Mouse (Mus musculus): ENCODE data around the gene Abca7. TPM values are rescaled to one million over a fixed set of nuclear protein-coding genes. Genes with fewer than 3 reads are reported as not detected.
A peak's percentile ranks its signal among the peaks of the same experiment; 100 is the strongest.

Abca7 gene
- polyA plus RNA-seq, 1 experiment: 7.5 TPM

DNA sequence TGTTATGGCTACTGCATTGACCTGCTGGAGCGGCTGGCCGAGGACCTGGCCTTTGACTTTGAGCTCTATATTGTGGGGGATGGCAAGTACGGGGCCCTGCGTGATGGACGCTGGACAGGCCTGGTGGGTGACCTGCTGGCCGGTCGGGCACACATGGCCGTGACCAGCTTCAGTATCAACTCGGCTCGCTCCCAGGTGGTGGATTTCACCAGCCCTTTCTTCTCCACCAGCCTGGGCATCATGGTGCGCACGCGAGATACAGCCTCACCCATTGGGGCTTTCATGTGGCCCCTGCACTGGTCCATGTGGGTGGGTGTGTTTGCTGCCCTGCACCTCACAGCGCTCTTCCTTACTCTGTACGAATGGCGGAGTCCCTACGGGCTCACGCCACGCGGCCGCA lies 22.2 kb upstream of the Abca7 start:
- DNase-seq (ENCODE audit: low spot score): no peak

DNA sequence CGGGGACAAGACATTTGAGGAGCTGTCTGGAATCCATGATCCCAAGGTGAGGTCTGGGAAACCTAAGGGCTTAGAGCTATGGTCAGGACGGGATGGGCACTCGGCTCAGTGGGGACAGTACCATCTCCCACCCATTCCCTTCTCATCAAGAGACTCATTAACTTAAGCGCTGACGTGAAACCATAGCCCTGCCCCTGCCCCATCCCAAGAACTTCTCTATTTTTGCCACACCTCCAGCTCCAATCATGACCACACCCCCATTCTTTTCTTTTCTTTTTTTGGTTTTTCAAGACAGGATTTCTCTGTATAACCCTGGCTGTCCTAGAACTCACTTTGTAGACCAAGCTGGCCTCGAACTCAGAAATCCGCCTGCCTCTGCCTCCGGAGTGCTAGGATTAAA lies 21.6 kb upstream of the Abca7 start:
- no peak for DNase-seq (ENCODE audit: low spot score)

DNA sequence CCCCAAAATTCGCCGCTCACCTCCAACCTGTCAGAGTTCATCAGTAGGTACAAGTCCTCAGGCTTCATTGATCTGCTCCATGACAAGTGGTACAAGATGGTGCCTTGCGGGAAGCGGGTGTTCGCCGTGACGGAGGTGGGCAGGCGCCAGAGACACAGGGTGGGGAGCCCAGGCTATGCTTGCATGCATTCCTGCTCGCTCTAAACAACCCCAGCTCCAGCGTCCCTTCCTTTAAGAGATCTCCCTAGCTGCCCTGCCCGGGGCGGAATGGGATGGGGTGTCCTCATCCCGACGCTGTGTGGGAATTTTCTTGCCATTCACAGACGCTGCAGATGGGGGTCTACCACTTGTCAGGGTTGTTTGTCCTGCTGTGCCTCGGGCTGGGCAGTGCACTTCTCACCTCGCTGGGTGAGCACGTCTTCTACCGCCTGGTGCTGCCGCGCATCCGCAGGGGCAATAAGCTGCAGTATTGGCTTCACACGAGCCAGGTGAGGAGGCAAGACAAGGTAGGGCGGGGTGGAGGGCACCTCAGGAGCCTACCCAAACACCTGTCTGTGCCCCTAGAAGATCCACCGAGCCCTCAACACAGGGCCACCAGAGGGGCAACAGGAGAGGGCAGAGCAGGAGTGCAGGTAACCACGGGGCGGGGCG lies 20.1 kb upstream of the Abca7 start:
- no peak for DNase-seq (ENCODE audit: low spot score)

DNA sequence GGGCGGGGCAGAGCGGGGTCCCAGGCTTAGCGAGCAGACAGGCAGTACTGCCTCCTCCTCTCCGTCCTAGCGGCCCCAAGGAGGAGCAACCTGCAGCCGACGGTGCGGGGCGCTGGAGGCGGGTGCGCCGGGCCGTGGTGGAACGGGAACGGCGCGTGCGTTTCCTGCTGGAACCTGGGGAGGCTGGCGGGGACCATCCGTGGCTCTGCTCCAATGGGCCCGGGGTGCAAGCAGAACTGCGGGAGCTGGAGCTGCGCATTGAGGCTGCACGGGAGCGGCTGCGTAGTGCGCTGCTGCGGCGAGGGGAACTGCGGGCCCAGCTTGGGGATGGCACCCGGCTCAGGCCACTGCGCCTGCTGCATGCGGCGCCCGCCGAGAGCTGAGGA lies 19.6 kb upstream of the Abca7 start:
- DNase-seq (ENCODE audit: low spot score): no peak

DNA sequence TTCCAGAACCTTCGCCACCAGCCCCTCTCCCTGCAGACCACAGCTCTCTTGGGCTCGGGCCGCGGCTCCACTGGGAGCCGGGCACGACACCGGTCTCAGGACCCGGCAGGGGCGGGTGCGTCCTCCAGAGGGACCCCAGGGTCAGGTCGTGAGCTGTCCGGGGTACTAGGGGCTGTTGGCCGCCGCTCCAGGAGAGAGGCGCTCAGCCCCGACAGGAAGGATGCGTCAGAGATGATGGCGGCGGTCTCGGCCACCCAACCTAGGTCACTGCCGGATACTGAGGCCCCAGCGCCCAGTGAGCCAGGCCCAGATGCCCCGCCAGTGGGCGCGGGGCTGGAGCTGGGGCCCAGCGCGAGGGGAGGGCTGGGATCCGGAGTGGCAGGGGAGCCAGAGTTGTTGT lies 19.0 kb upstream of the Abca7 start:
- DNase-seq (ENCODE audit: low spot score): no peak

DNA sequence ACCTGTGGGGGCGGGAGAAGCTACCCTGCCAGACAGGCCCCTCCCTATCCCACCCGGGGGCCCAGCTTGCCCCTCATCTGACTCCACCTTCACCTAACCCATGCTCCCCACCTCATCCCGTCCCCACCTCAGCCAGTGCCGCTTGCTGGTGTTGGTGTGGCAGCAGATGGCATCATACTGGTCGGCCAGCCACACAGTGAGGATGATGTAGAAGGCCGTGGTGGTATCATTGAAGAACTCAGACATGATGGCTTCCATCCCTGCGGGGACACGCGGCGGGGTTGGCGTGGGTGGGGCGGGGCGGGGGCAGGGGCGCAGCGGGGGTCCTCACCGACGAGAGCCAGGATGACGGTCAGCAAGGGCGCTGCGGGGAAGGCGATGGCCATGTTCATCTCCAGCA lies 18.2 kb upstream of the Abca7 start:
- DNase-seq (ENCODE audit: low spot score): no peak

DNA sequence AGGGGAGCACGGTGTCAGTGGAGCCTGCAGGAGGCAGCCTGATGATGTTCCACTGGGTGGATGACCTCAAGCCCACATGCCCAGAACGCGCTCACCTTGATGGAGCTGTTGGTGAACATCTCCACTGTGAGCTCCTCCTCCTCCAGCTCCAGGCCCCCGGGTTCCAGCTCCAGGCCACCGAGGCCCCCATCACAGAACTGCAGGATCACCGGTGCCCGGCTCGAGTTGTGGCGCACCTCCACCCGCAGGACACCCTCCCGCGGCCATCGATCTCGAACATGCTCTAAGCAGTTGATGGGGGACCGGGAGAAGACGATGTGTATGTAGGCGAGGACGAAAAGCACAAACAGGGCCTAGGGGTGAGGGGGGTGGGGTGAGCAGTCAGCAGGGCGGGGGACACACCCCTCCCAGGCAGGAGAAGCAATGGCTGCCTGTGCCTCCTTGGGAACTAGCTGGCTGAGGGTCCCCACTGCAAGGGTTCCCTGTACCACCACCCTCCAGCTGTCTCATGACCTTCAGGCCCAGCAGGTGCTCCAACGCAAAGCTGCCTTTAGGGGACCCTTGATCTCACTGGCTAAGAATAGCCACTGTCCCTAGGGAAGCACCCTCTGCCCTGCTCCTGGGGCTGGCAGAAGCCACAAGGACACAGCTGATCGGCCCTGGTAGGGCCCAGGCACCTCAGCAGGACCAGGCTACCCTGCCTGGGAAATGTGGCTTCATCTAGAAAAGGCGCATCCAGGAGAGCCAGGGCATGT lies 16.7 kb upstream of the Abca7 start:
- DNase-seq (ENCODE audit: low spot score): no peak

DNA sequence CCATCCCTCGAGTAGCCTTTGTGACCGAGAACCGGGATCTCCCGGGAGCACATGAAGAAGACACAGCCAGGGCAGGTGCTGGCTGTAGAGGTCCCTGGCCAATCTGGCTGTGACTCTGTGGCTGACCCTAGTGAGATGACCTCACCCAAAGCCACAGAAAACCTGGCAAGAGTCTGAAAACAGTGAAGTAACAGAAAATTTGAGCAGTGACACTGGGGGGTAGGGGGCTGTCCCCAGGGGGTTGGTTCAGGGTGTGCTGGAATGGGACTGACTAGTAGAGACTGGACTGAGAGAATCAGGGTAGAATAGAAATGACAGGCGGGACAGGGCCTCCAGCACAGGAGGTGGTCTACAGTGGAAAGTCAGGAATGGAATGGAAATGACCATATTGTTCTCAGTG lies 13.1 kb upstream of the Abca7 start:
- DNase-seq (ENCODE audit: low spot score): no peak

DNA sequence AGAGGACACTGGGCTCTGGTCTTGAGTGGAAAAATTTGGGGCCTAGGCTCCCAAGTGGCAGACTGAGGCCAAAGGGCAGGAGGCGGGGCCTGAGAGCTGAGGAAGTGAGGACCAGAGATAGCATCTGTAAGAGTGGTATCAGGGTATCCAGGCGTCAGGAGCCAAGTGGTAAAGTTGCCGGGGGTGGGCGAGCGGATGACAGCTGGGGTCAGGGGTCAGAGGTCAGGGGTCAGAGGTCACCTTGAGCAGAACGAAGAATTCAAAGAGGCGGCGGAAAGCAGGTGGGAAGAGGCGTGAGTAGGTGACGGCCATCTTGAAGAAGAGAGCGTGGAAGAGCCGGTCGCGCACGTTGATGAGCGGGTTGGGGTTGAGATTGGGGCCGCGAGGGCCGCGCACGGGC lies 12.6 kb upstream of the Abca7 start:
- DNase-seq (ENCODE audit: low spot score): peak; percentile 62

DNA sequence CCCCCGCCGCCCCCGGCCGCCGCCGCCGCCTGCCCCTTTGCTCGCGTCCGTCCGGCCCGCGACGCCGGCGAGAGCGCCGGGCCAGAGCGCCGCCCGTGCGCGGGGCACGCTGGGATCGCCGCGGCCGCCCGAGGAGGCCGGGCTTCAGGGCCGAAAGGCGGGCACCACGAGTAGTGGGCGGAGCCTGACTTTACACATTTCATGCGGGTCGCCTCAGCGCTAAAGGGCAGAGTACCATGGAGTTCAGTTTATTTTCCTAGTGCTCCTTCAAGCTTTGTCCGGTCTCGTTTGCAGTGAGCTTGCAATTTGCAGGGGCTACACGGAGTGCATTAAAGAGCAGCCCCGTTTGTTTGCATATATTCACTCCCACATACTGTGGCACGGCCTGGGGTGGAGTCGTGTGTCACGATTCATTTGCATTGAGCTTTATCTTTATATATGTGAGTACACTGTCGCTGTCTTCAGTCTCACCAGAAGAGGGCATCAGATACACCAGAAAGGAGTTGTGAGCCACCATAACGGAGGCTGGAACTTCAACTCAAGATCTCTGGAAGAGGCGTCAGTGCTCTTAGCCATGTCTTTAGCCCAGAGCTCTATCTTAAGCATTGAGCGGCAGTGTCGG lies 12.0 kb upstream of the Abca7 start, which contains the start of gene Tmem259:
Tmem259 (minus strand) TSS at position 136 of the 622 bp plus-strand sequence.
- DNase-seq (ENCODE audit: low spot score): peak; percentile 80

DNA sequence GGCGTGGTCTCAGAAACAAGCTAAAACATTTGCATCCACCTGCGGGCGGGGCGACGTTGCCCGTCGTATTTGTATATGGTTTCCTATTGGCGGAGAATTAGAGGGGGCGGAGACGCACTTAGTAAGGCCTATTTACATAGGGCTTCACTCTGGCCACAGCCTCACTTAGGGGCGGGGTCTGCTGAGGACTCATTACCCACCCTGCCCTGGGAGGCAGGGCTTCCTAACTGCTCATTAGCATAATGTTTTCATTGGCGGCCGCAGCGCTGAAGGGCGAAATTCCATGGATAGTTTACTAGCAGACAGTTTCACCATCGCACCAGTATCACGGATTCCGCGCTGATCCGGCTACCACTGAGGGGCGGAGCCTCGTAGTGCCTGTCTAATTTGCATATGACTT lies 11.4 kb upstream of the Abca7 start:
- DNase-seq (ENCODE audit: low spot score): peak; percentile 79

DNA sequence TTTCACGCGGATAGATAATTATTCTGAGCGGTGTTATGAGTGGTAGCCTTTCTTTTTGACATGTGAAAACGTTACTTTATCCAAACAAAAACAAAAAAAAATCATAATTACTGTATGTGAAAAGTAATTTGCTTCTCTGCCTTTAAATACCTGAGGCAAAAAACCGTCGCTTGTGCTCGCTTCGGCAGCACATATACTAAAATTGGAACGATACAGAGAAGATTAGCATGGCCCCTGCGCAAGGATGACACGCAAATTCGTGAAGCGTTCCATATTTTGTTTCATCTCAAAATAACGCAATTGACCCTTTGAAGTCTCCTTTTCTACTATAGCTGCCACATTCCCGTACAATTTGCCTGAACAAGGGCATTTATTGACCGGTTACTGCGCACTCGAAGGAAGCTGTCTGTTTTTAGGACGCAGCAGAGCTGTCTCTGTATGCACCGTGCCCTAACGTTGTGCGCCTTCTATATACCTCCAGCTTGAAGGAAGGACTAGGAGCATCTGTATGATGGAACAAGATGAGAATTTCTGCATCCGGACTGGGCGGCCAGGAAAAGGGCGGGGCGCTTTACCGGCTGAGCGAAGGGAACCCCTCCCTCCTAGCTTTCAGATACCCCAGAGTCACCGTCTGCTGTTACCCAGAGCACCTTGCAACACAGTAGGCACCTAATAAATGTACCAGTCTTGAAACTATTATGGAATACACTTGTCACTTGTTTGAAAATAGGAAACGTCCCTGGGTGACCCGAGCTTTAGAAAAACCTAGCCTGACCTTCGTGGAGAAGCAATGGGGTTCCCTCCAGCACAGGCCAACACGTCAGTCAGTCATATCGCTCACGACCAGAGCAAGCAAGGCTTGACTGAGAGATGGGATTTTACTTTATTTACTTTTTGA lies 10.7 kb upstream of the Abca7 start:
- no peak for DNase-seq (ENCODE audit: low spot score)

DNA sequence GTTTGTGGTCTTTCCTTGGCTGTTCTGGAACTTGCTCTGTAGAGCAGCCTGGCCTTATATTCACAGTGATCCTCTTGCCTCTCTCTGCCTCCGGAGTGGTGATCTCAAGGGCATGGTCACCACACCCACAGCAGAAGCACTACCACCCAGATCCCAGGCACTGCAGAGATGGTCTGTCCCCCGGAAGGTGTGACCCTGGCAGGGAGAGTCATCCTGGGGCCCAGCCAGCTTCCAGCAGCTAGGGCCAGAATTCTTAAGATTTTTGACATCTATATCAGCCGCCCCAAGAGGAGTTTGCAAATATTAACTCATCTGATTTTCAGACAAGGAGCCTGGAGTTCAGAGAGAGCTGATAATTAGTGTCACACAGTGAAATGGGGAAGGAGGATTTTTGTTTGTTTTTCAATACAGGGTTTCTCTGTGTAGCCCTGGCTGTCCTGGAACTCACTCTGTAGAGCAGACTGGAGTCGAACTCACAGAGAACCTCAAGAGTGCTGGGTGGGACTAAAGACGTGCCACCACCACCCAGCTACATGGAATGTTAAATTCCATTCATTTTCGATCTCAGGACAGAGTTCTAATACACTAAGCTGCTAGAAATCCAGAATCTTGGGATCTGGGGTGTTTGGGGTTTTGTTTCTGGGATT lies 9.9 kb upstream of the Abca7 start:
- DNase-seq (ENCODE audit: low spot score): no peak

DNA sequence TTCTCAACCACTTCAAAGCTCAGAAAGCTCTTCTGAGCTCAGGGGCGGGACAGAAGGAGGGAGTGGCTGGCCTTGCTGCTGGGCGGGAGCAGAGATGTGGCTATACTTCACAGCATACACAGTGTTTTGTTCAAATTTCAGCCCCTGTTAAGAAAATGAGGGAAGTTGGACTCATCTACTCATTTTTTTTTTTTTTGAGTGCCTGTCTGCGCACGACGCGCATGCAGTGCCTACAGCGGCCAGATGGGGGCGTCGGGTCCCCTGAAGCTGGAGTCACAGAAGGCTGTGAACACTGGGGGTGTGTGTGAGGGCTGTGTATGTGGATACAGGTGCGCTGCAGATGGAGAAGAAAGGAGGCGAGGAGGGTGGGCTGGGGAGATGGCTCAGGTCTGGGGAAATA lies 9.3 kb upstream of the Abca7 start:
- DNase-seq (ENCODE audit: low spot score): peak; percentile 75

DNA sequence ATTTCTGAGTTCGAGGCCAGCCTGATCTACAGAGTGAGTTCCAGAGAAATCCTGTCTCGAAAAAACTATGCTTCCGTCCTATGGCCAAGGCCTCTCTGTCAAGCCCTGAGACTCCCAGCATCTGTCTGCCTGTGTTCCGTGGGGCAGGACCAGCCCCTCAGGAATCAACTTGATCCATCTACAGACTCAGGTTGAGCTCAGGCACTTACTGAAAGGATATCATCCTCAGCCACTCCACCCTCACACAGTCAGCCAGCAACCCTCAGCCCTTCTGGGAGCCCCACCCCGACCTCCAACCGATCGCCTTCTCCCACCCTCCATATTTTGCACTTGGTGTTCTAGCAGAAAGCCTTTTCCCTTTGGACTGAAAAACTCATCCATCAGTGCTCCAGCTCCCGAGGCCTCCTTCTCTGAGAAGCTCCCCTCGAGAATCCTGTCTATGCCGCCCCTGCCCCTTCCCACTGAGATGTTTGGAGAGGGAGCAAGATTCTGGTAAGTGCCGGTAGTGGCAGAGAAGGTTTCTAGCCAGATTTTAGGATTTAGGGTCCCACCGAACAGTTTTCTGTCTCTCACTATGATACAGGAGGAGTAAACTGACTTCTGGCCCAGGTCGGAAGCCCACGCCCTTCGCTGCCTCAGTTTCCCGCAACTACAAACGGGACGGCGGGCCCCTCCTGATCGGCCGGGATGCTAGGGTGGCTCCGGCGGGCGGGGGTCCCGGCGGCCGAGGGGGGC lies 8.4 kb upstream of the Abca7 start:
- no peak for DNase-seq (ENCODE audit: low spot score)

DNA sequence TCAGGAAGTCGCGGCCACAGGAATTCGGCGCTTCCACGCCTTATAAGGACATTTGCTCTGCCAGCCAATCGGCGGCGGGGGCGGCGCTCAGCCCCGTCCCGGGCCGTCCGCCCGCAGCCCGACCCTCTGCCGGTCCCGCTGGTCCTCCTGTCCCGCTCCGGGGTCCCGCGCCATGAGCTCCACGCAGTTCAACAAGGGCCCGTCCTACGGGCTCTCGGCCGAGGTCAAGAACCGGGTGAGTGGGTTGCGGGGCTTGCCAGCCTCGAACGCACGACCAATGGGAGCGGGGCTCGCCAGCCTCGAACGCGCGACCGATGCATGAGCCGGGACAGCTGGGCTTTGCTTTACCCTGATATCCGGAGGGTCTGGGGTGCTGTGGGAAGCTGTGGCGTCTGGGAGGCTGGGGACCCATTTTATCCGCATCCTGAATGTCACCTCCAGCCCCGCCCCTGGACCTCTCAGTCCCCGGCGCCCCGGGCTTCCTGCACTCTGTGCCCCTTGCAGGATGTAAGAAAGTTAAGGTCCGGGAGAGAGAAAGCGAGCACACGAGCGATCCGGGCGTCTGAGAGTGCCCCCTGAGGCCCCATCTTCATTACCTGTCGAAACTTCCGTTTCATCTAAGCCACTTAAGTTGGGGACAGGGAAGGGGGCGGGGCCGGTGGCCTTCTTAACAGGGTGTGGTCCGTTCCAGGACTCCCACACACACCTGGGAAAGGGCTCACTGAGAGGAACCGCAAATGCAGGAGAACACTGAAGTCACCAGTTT lies 7.6 kb upstream of the Abca7 start, which contains the start of gene Cnn2:
Cnn2 (plus strand) TSS at position 79 of the 766 bp plus-strand sequence.
- DNase-seq (ENCODE audit: low spot score): peak; percentile 65

DNA sequence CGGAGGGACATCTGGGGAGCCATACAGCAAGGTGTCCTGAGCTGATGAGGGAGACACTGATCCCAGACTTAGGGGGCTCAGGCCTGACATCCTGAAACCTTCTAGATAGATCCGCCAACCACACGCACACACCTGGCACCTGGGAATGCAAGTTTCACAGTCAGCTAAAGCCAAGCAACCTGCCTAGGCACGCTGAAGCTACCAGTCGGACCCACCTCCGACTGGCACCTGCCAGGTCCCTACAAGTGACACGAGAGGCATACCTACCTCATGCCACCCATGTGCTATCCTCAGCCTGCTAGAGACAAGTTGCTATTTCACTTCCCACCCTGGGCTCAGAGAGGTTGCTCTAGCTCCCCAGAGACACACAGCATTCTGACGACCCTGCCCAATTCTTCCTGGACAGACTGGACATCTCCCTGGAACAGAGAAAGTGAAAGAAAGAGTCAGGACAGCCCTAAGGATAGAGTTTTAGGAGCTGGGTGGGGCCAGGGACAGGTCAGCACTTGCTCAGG lies 7.0 kb upstream of the Abca7 start:
- DNase-seq (ENCODE audit: low spot score): no peak

DNA sequence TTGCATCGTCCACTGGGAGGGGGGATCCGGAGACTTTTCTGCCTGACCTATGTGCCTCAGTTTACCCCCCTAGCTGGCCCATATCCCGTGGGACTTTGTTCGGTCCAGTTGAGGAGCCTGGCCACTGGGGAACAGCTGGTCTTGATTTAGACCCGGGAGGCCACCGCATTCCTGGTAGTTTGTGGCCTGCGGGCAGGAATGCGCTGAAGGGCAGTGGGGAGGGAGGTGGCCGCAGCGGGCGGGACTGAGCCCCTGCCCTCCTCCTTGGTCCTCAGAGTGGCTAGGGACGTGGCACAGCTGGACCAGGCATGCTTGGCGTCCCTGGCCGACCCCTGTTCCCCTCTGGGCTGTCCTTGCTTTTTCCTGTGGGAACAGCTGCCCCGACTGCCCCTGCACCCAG lies 6.4 kb upstream of the Abca7 start:
- no peak for DNase-seq (ENCODE audit: low spot score)

DNA sequence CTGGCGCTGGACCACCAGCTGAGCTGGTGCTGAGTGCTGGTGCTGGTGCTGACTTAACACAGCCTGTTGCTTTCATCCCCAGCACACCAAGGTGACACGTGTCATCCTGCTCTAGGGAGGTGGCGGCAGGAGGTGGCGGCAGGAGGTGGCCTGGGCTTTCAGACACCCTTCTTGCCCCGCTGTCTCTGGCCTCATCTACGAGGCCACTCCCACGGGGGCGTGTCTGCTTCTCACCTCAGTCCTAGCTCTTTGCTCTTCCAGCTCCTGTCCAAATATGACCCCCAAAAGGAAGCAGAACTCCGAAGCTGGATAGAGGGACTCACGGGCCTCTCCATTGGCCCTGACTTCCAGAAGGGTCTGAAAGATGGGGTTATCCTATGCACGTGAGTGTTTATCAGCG lies 5.2 kb upstream of the Abca7 start:
- no peak for DNase-seq (ENCODE audit: low spot score)

DNA sequence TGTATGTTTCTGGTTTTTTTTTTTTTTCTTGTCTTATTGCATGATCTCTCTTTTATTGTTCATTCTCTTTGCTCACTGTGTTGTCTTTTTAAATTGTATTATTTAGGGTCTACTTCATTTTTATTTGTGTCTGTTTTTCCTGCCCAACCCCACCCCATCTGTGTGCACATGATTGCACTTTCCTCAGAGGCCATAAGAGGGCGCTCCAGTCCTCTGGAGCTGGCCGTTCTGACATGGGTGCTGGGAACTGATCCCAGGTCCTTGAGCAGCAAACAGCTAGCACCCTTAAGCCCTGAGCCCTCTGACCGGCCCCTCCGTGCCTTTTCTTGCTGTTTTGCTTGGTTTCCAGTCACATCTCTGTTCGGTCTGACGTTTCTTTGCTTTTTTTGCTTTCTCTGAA lies 4.7 kb upstream of the Abca7 start:
- DNase-seq (ENCODE audit: low spot score): no peak
